Mouse (Mus musculus) embryonic facial prominence, embryonic 11.5 days (tissue): ENCODE measurements at regions not wholly inside any gene's neighbourhood (a gene's known extent, or its start where the extent isn't known, plus 50 kb on each side); places are given as distances from the start of the nearest gene placed in this dataset.
A peak's percentile ranks its signal among the peaks of the same experiment; 100 is the strongest.

Source experiments
- ATAC-seq: fragments of 200-750 bp; cut with Nextera tagmentation; replicated peaks from 2 replicates; pipeline ENCODE4 v1.8.0; 2017; ENCODE audit warnings: low read depth; ENCODE audit not compliant: insufficient number of reproducible peaks, low FRiP score, low TSS enrichment
- DNase-seq: peaks from one replicate; pipeline ENCODE4 v3.0.0-alpha.2; 2015; ENCODE audit warnings: low spot score
- H3K27ac ChIP-seq: fragments of 300-500 bp; sonication (generic); replicated peaks from 2 replicates; pipeline ENCODE4 v1.5.1; 2014; ENCODE audit warnings: mild to moderate bottlenecking, low read depth, low read length, control low read depth
- H3K27me3 ChIP-seq: fragments of 300-500 bp; sonication (generic); 2 replicates; pipeline ENCODE4 v1.6.1; 2014; ENCODE audit warnings: mild to moderate bottlenecking, low read length, moderate library complexity, mixed read lengths; ENCODE audit not compliant: control insufficient read depth, insufficient read depth
- H3K36me3 ChIP-seq: fragments of 300-500 bp; sonication (generic); replicated peaks from 2 replicates; pipeline ENCODE4 v1.6.1; 2014; ENCODE audit warnings: low read depth, mild to moderate bottlenecking, low read length, moderate library complexity, mixed read lengths; ENCODE audit not compliant: control insufficient read depth, insufficient read depth
- H3K4me1 ChIP-seq: fragments of 300-500 bp; sonication (generic); 2 replicates; pipeline ENCODE4 v1.6.1; 2014; ENCODE audit warnings: low read length, mixed read lengths; ENCODE audit not compliant: control insufficient read depth, insufficient read depth
- H3K4me2 ChIP-seq: fragments of 300-500 bp; sonication (generic); 2 replicates; pipeline ENCODE4 v1.6.1; 2014; ENCODE audit warnings: low read depth, mild to moderate bottlenecking, control low read depth, low read length, moderate library complexity
- H3K4me3 ChIP-seq: fragments of 300-500 bp; sonication (generic); 2 replicates; pipeline ENCODE4 v1.5.1; 2014; ENCODE audit warnings: low read depth, low read length, control low read depth
- H3K9ac ChIP-seq: fragments of 300-500 bp; sonication (generic); replicated peaks from 2 replicates; pipeline ENCODE4 v1.6.1; 2014; ENCODE audit warnings: mild to moderate bottlenecking, control low read depth, low read length
- H3K9me3 ChIP-seq: fragments of 300-500 bp; sonication (generic); replicated peaks from 2 replicates; pipeline ENCODE4 v1.6.1; 2016; ENCODE audit warnings: mild to moderate bottlenecking, low read length, inconsistent platforms, mixed read lengths; ENCODE audit not compliant: control insufficient read depth
- WGBS: fragments of 180-500 bp; shearing (Covaris S2); extraction: QIAGEN DNeasy Blood & Tissue Kit; methylation state at CpG from one replicate; pipeline ENCODE4 v1.1.7; 2014; 5-methylcytosine and 5-hydroxymethylcytosine counted together

- Histone ChIP-seq H3K4me3 (no peak overlapping the region), H3K4me1 (peaks cover 5% of the 10 kb centered on the region), H3K27me3 (no peaks in the 10 kb centered on the region), H3K36me3 (no peaks in the 10 kb centered on the region), H3K9ac (peak overlapping the region; percentile 47), H3K27ac (peak overlapping the region; percentile 74), H3K4me2 (no peak overlapping the region), H3K9me3 (no peaks in the 10 kb centered on the region)
- 19% methylated on average over 21 of the region's 21 CpGs for WGBS
- DNase-seq = peak; percentile 49
- ATAC-seq = peak; percentile 72
Observed at GRCm38 (mm10) chr19:56029428-56030281, 257.3 kb upstream of the Habp2 start.

GRCm38 (mm10) chr19:56030401-56030925, 256.5 kb upstream of the Habp2 start:
- DNase-seq = peak; percentile 55
- H3K4me1 ChIP-seq = peaks cover 5% of the 10 kb centered on the region
- peak; percentile 30; the same call in 1 of the 2 replicates for ATAC-seq
- H3K27me3 ChIP-seq = no peaks in the 10 kb centered on the region
- no peak overlapping the region for H3K9ac ChIP-seq
- H3K4me2 ChIP-seq = no peak overlapping the region
- no peaks in the 10 kb centered on the region for H3K36me3 ChIP-seq
- 55% methylated on average over 4 of the region's 4 CpGs for WGBS
- peak overlapping the region; percentile 62; the same call in 1 of the 2 replicates for H3K27ac ChIP-seq
- H3K9me3 ChIP-seq = no peaks in the 10 kb centered on the region
- H3K4me3 ChIP-seq = no peak overlapping the region

- 52% methylated on average over 4 of the region's 4 CpGs for WGBS
- Histone ChIP-seq H3K36me3 (no peaks in the 10 kb centered on the region), H3K4me3 (no peak overlapping the region), H3K9me3 (no peaks in the 10 kb centered on the region), H3K4me1 (peaks cover 5% of the 10 kb centered on the region), H3K9ac (no peak overlapping the region), H3K4me2 (no peak overlapping the region), H3K27ac (no peak overlapping the region), H3K27me3 (no peaks in the 10 kb centered on the region)
- DNase-seq = no peak
- no peak for ATAC-seq
Observed at GRCm38 (mm10) chr19:56034552-56034951, 252.4 kb upstream of the Habp2 start.

- WGBS = 83% methylated on average over 3 of the region's 3 CpGs
- Histone ChIP-seq H3K9me3 (no peaks in the 10 kb centered on the region), H3K9ac (no peak overlapping the region), H3K36me3 (no peaks in the 10 kb centered on the region), H3K27me3 (no peaks in the 10 kb centered on the region), H3K27ac (no peak overlapping the region), H3K4me2 (no peak overlapping the region), H3K4me1 (no peaks in the 10 kb centered on the region), H3K4me3 (no peak overlapping the region)
- ATAC-seq (no peak), DNase-seq (no peak)
Observed at GRCm38 (mm10) chr19:56037584-56037983, 249.4 kb upstream of the Habp2 start.

GRCm38 (mm10) chr19:56039091-56040004, 247.6 kb upstream of the Habp2 start:
- no peak for ATAC-seq
- H3K27ac ChIP-seq = no peak overlapping the region

GRCm38 (mm10) chr19:56041930-56042329, 245.0 kb upstream of the Habp2 start:
- 87% methylated on average over 3 of the region's 3 CpGs for WGBS
- Histone ChIP-seq H3K9ac (no peak overlapping the region), H3K27ac (no peak overlapping the region), H3K4me2 (no peak overlapping the region), H3K4me3 (no peak overlapping the region), H3K4me1 (no peaks in the 10 kb centered on the region), H3K9me3 (no peaks in the 10 kb centered on the region), H3K27me3 (no peaks in the 10 kb centered on the region), H3K36me3 (no peaks in the 10 kb centered on the region)
- no peak for DNase-seq
- no peak for ATAC-seq

More at GRCm38 (mm10) chr19:56039091-56040004, 247.6 kb upstream of the Habp2 start:
- 74% methylated on average over 17 of the region's 17 CpGs for WGBS
- Histone ChIP-seq H3K4me2 (no peak overlapping the region), H3K4me1 (no peaks in the 10 kb centered on the region), H3K4me3 (no peak overlapping the region), H3K9me3 (no peaks in the 10 kb centered on the region), H3K36me3 (no peaks in the 10 kb centered on the region), H3K27me3 (no peaks in the 10 kb centered on the region), H3K9ac (no peak overlapping the region)
- DNase-seq = no peak

GRCm38 (mm10) chr19:56046784-56047390, 240.1 kb upstream of the Habp2 start:
- Histone ChIP-seq H3K9ac (no peak overlapping the region), H3K36me3 (no peaks in the 10 kb centered on the region), H3K9me3 (no peaks in the 10 kb centered on the region), H3K27me3 (no peaks in the 10 kb centered on the region), H3K4me2 (no peak overlapping the region), H3K4me1 (no peaks in the 10 kb centered on the region), H3K27ac (no peak overlapping the region), H3K4me3 (no peak overlapping the region)
- 75% methylated on average over 16 of the region's 16 CpGs for WGBS
- ATAC-seq = no peak
- DNase-seq = no peak
